Mouse (Mus musculus) forebrain, postnatal 0 days (tissue): ENCODE results near the gene Fdps. TPM values are rescaled to one million over a fixed set of nuclear protein-coding genes. Genes with fewer than 3 reads are reported as not detected.
"Not testable (repeated sequence)": the region's sequence is repeated elsewhere in the genome, so short reads cannot be mapped to it uniquely, and the experiment has no call there.

ENCODE experiments used
- ATAC-seq: fragments of 200-750 bp; cut with Nextera tagmentation; 2 replicates; pipeline ENCODE4 v1.8.0; 2017; ENCODE audit warnings: mild to moderate bottlenecking, moderate library complexity
- DNase-seq: peaks from one replicate; pipeline ENCODE4 v3.0.0-alpha.2; 2015
- H3K27ac ChIP-seq: fragments of 300-500 bp; sonication (generic); 2 replicates; pipeline ENCODE4 v1.5.1; 2014; ENCODE audit warnings: low read depth, mild to moderate bottlenecking, antibody characterized with exemption, low read length, moderate library complexity, mixed read lengths
- H3K27me3 ChIP-seq: fragments of 300-500 bp; sonication (generic); 2 replicates; pipeline ENCODE4 v1.6.1; 2014; ENCODE audit warnings: mild to moderate bottlenecking, low read length, mixed read lengths; ENCODE audit not compliant: insufficient read depth
- H3K36me3 ChIP-seq: fragments of 300-500 bp; sonication (generic); 2 replicates; pipeline ENCODE4 v1.6.1; 2014; ENCODE audit warnings: mild to moderate bottlenecking, moderate library complexity; ENCODE audit not compliant: insufficient read depth
- H3K4me1 ChIP-seq: fragments of 300-500 bp; sonication (generic); 2 replicates; pipeline ENCODE4 v1.6.1; 2014; ENCODE audit warnings: antibody characterized with exemption; ENCODE audit not compliant: insufficient read depth
- H3K4me2 ChIP-seq: fragments of 300-500 bp; sonication (generic); 2 replicates; pipeline ENCODE4 v1.6.1; 2014; ENCODE audit warnings: low read depth, mild to moderate bottlenecking, moderate library complexity
- H3K4me3 ChIP-seq: fragments of 300-500 bp; sonication (generic); 2 replicates; pipeline ENCODE4 v1.5.1; 2014; ENCODE audit warnings: low read depth, low read length, mixed read lengths
- H3K9ac ChIP-seq: fragments of 300-500 bp; sonication (generic); 2 replicates; pipeline ENCODE4 v1.6.1; 2014; ENCODE audit warnings: mild to moderate bottlenecking
- H3K9me3 ChIP-seq: fragments of 300-500 bp; sonication (generic); 2 replicates; pipeline ENCODE4 v1.6.1; 2016; ENCODE audit warnings: low read length
- CTCF ChIP-seq: sonication (generic); IDR thresholded peaks from 2 replicates; pipeline ENCODE4 v1.5.1; 2016; ENCODE audit warnings: antibody characterized with exemption, control low read depth, low read depth
- WGBS: fragments of 180-500 bp; shearing (Covaris S2); extraction: QIAGEN DNeasy Blood & Tissue Kit; methylation state at CpG from one replicate; pipeline ENCODE4 v1.1.7; 2014; 5-methylcytosine and 5-hydroxymethylcytosine counted together
- polyA plus RNA-seq: library from polyadenylated mRNA; unstranded; fragments of >200 nt; fragmentation: Nextera tagmentation; extraction: Ambion mirVana; gene quantifications from 2 replicates; pipeline ENCODE4 v1.2.1, GENCODE M21; 2015
- total RNA-seq: library from RNA; depleted of rRNA; stranded (reverse); fragments of >200 nt; gene quantifications from 2 replicates; pipeline ENCODE4 v1.2.3, GENCODE M21; 2014; rRNA removed

The Fdps gene
- total and polyA plus RNA-seq, 2 experiments from 2014 or later: 421 to 441 TPM

- no peak overlapping the region for H3K9ac ChIP-seq
- no peak overlapping the region for H3K4me3 ChIP-seq
- 84% methylated on average over 12 of the region's 12 CpGs for WGBS
- H3K27me3 ChIP-seq: no peaks in the 10 kb centered on the region
- no peak for ATAC-seq
- no peak for DNase-seq
- no peak overlapping the region for H3K4me2 ChIP-seq
- H3K27ac ChIP-seq: no peak overlapping the region
- H3K4me1 ChIP-seq: 0 out of 2 replicates have a peak, but pooled peaks cover 3% of the 10 kb centered on the region
- H3K9me3 ChIP-seq: no peaks in the 10 kb centered on the region
- no peak for TF ChIP-seq CTCF
- peaks cover 52% of the 10 kb centered on the region for H3K36me3 ChIP-seq
These were observed 17.0 kb downstream of the Fdps start for GRCm38 (mm10) chr3:89084654-89085190.

DNA sequence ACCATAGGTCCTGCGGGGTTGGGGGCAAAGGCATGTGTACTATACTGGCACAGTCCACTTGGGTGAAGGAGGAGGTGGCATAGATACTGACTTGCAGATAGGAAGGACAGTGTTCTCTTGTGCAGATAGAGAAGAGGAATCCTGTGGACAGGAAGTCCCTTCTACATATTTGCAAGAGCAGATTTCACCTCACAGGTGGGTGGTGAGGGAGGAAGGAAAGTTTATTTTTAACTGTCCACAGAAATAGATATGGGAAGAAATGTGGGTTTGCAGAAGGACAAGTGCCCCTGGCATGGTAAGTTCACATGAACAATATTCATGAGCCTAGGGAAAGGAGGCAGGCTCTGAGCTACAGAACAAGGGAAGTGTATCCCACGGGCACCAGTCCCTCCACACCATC lies 17.6 kb downstream of the Fdps start:
- H3K9me3 ChIP-seq: no peaks in the 10 kb centered on the region
- no peak overlapping the region for H3K4me2 ChIP-seq
- no peak overlapping the region for H3K27ac ChIP-seq
- no peaks in the 10 kb centered on the region for H3K4me1 ChIP-seq
- WGBS: 79% methylated on average over 2 of the region's 2 CpGs
- no peaks in the 10 kb centered on the region for H3K27me3 ChIP-seq
- TF ChIP-seq CTCF: no peak
- DNase-seq (no peak), ATAC-seq (no peak)
- H3K4me3 ChIP-seq: no peak overlapping the region
- H3K36me3 ChIP-seq: peaks cover 58% of the 10 kb centered on the region
- no peak overlapping the region for H3K9ac ChIP-seq

DNA sequence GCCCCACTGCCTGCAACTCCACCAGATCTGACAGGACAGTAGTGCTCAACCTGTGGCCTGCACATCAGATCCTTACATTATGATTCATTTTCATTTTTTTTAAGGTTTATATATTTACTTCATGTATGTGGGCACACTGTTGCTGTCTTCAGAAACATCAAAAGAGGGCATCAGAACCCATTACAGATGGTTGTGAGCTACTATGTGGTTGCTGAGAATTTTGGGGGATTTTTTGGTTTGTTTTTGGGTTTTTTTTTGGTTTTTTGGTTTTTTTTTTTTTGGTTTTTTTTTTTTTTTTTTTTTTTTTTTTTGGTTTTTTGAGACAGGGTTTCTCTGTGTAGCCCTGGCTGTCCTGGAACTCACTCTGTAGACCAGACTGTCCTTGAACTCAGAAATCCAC lies 19.5 kb downstream of the Fdps start:
- not testable (repeated sequence) for H3K4me1 ChIP-seq, H3K27ac ChIP-seq, H3K9me3 ChIP-seq, H3K4me2 ChIP-seq, H3K4me3 ChIP-seq, H3K9ac ChIP-seq, ATAC-seq, H3K27me3 ChIP-seq, DNase-seq
- H3K36me3 ChIP-seq: peaks cover 45% of the 10 kb centered on the region

DNA sequence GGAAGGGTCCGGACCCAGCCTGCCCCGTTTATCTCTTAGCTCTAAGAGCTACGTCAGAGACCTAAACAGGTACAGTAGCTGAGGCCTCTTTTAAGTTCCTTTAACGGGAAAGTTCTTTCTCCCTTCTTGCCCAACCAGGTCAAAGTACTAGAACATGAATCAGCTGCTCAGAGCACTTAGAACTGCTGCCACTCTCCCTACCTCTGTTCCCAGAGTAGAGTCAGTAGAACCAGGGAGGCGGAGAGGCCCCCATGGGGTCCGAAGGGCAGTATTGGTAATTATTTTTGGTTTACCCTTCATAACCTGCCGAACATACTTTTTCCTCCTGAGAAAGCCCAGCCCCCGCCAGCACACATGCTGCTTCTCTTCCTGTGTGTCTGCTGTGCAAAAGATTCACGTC lies 24.4 kb downstream of the Fdps start:
- Histone ChIP-seq H3K9me3 (no peaks in the 10 kb centered on the region), H3K4me1 (no peaks in the 10 kb centered on the region), H3K9ac (no peak overlapping the region), H3K36me3 (peaks cover 60% of the 10 kb centered on the region), H3K27me3 (no peaks in the 10 kb centered on the region), H3K4me2 (no peak overlapping the region), H3K27ac (no peak overlapping the region), H3K4me3 (no peak overlapping the region)
- TF ChIP-seq CTCF: no peak
- ATAC-seq (no peak), DNase-seq (no peak)
- WGBS: 91% methylated on average over 9 of the region's 9 CpGs

DNA sequence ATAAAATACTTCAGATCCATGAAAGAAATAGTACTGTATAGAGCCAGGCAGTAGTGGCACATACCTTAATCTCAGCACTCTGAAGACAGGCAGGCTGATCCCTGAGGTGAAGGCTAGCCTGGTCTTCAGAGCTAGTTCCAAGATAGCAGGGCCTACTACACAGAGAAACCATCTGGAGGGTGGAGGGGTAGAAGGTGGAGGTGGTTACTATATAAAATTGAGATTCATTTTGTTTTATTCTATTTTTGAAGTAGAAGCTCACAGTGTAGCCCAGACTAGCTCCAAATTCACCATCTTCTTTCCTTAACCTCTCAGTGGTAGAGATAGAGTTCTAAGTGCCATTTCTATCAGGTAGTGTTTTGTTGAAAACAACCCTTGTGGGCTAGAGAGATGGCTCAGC lies 34.5 kb downstream of the Fdps start:
- TF ChIP-seq CTCF: no peak
- Histone ChIP-seq H3K36me3 (peaks cover 82% of the 10 kb centered on the region), H3K27me3 (no peaks in the 10 kb centered on the region), H3K4me2 (no peak overlapping the region), H3K4me3 (no peak overlapping the region), H3K9me3 (no peaks in the 10 kb centered on the region), H3K27ac (no peak overlapping the region), H3K9ac (no peak overlapping the region), H3K4me1 (no peaks in the 10 kb centered on the region)
- ATAC-seq (no peak), DNase-seq (no peak)

- Histone ChIP-seq H3K36me3 (peaks cover 73% of the 10 kb centered on the region), H3K4me3 (no peak overlapping the region), H3K27me3 (no peaks in the 10 kb centered on the region), H3K9ac (no peak overlapping the region), H3K4me2 (no peak overlapping the region), H3K27ac (no peak overlapping the region), H3K9me3 (no peaks in the 10 kb centered on the region), H3K4me1 (no peaks in the 10 kb centered on the region)
- TF ChIP-seq CTCF: no peak
- ATAC-seq (no peak), DNase-seq (no peak)
- WGBS: 70% methylated on average over 3 of the region's 3 CpGs
These were observed 40.1 kb downstream of the Fdps start for GRCm38 (mm10) chr3:89061696-89062095.

GRCm38 (mm10) chr3:89058783-89059182 lies 43.0 kb downstream of the Fdps start:
- Histone ChIP-seq H3K9me3 (no peaks in the 10 kb centered on the region), H3K4me3 (no peak overlapping the region), H3K27ac (no peak overlapping the region), H3K4me1 (no peaks in the 10 kb centered on the region), H3K36me3 (peaks cover 75% of the 10 kb centered on the region), H3K9ac (no peak overlapping the region), H3K27me3 (no peaks in the 10 kb centered on the region), H3K4me2 (no peak overlapping the region)
- ATAC-seq (no peak), DNase-seq (peak; percentile 18)
- 68% methylated on average over 3 of the region's 3 CpGs for WGBS
- TF ChIP-seq CTCF: peak; percentile 55

DNA sequence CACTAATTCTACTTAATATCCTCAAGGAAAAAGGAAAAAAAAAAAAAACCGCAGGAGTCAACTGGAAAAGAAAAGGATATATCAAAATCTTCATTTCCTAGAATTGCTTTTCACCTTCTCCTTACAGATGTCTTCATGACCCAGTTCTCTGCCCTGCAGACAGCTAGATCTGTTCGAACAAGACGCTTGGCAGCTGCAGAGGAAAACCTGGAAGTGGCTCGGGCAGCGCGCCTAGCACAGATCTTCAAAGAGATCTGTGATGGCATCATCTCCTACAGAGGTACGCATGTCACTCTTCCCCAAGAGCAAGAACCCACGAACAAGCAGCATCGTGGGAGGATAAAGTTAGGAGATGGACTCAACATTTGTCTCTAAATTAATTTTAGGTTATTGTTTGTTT lies 43.4 kb downstream of the Fdps start:
- no peak overlapping the region for H3K9ac ChIP-seq
- H3K9me3 ChIP-seq: no peaks in the 10 kb centered on the region
- H3K4me2 ChIP-seq: no peak overlapping the region
- DNase-seq (no peak), ATAC-seq (no peak)
- TF ChIP-seq CTCF: no peak
- H3K27me3 ChIP-seq: no peaks in the 10 kb centered on the region
- no peaks in the 10 kb centered on the region for H3K4me1 ChIP-seq
- H3K36me3 ChIP-seq: peaks cover 74% of the 10 kb centered on the region
- H3K27ac ChIP-seq: no peak overlapping the region
- no peak overlapping the region for H3K4me3 ChIP-seq
- 93% methylated on average over 9 of the region's 9 CpGs for WGBS

Other genes starting within 250 kb of the Fdps start
- gene Msto1, start 188.0 kb downstream of the Fdps start, total RNA-seq: 36.8 and 37.3 TPM in 2 replicates
- 40.6 and 41.1 TPM in 2 replicates for gene Msto1, start 188.0 kb downstream of the Fdps start, polyA plus RNA-seq
- gene Ash1l, start 151.3 kb downstream of the Fdps start, total RNA-seq: 25.9 and 28.9 TPM in 2 replicates
- gene Ash1l, start 151.3 kb downstream of the Fdps start, polyA plus RNA-seq: 6.8 and 12.8 TPM in 2 replicates
- 76.2 and 83.0 TPM in 2 replicates for gene Dap3, start 150.8 kb downstream of the Fdps start, total RNA-seq
- 127 and 141 TPM in 2 replicates for gene Dap3, start 150.8 kb downstream of the Fdps start, polyA plus RNA-seq
- 148 and 158 TPM in 2 replicates for gene Rusc1, start 8.6 kb downstream of the Fdps start, total RNA-seq
- 86.1 and 101 TPM in 2 replicates for gene Rusc1, start 8.6 kb downstream of the Fdps start, polyA plus RNA-seq
- gene Gm43738, start 860 bp downstream of the Fdps start, total RNA-seq: not detected in 2 replicates
- gene Gm43738, start 860 bp downstream of the Fdps start, polyA plus RNA-seq: not detected in 2 replicates
- gene Pklr, start 34.2 kb upstream of the Fdps start, total RNA-seq: 0.08 and 0.76 TPM in 2 replicates
- 0.19 TPM in 1 of 2 replicates, not detected in the other for gene Pklr, start 34.2 kb upstream of the Fdps start, polyA plus RNA-seq
- 44.9 and 45.5 TPM in 2 replicates for gene Hcn3, start 58.2 kb upstream of the Fdps start, total RNA-seq
- 22.7 and 30.3 TPM in 2 replicates for gene Hcn3, start 58.2 kb upstream of the Fdps start, polyA plus RNA-seq
- gene Clk2, start 62.8 kb upstream of the Fdps start, total RNA-seq: 35.6 and 43.1 TPM in 2 replicates
- gene Clk2, start 62.8 kb upstream of the Fdps start, polyA plus RNA-seq: 11.2 and 12.8 TPM in 2 replicates
- gene Scamp3, start 75.5 kb upstream of the Fdps start, total RNA-seq: 44.3 and 63.7 TPM in 2 replicates
- gene Scamp3, start 75.5 kb upstream of the Fdps start, polyA plus RNA-seq: 116 and 124 TPM in 2 replicates
- 8.9 and 12.7 TPM in 2 replicates for gene Fam189b, start 81.2 kb upstream of the Fdps start, total RNA-seq
- gene Fam189b, start 81.2 kb upstream of the Fdps start, polyA plus RNA-seq: 23.8 and 31.8 TPM in 2 replicates
- gene Gba, start 101.0 kb upstream of the Fdps start, total RNA-seq: 46.9 and 51.1 TPM in 2 replicates
- 40.4 and 41.7 TPM in 2 replicates for gene Gba, start 101.0 kb upstream of the Fdps start, polyA plus RNA-seq
- 53.6 and 74.1 TPM in 2 replicates for gene Thbs3, start 113.2 kb upstream of the Fdps start, total RNA-seq
- 31.1 and 42.8 TPM in 2 replicates for gene Thbs3, start 113.2 kb upstream of the Fdps start, polyA plus RNA-seq
- gene Mtx1, start 125.1 kb upstream of the Fdps start, total RNA-seq: 142 and 167 TPM in 2 replicates
- 199 and 212 TPM in 2 replicates for gene Mtx1, start 125.1 kb upstream of the Fdps start, polyA plus RNA-seq
- gene Muc1, start 127.1 kb upstream of the Fdps start, total RNA-seq: 1.3 and 1.6 TPM in 2 replicates
- gene Muc1, start 127.1 kb upstream of the Fdps start, polyA plus RNA-seq: 0.27 and 0.35 TPM in 2 replicates
- gene Krtcap2, start 144.0 kb upstream of the Fdps start, total RNA-seq: 67.0 and 68.1 TPM in 2 replicates
- gene Krtcap2, start 144.0 kb upstream of the Fdps start, polyA plus RNA-seq: 221 and 244 TPM in 2 replicates
- gene Trim46, start 144.3 kb upstream of the Fdps start, total RNA-seq: 83.0 and 98.3 TPM in 2 replicates
- 56.0 and 63.5 TPM in 2 replicates for gene Trim46, start 144.3 kb upstream of the Fdps start, polyA plus RNA-seq
- gene Dpm3, start 157.4 kb upstream of the Fdps start, total RNA-seq: 66.7 and 160 TPM in 2 replicates
- 74.9 and 96.8 TPM in 2 replicates for gene Dpm3, start 157.4 kb upstream of the Fdps start, polyA plus RNA-seq
- gene Slc50a1, start 168.6 kb upstream of the Fdps start, total RNA-seq: 22.1 and 26.7 TPM in 2 replicates
- 34.8 and 36.8 TPM in 2 replicates for gene Slc50a1, start 168.6 kb upstream of the Fdps start, polyA plus RNA-seq
- 5.5 and 8.4 TPM in 2 replicates for gene Efna1, start 179.2 kb upstream of the Fdps start, total RNA-seq
- gene Efna1, start 179.2 kb upstream of the Fdps start, polyA plus RNA-seq: 10.8 and 11.1 TPM in 2 replicates
- 76.7 and 80.7 TPM in 2 replicates for gene Efna3, start 221.0 kb upstream of the Fdps start, total RNA-seq
- gene Efna3, start 221.0 kb upstream of the Fdps start, polyA plus RNA-seq: 68.9 and 73.8 TPM in 2 replicates
- gene Efna4, start 236.1 kb upstream of the Fdps start, total RNA-seq: 8.4 and 11.1 TPM in 2 replicates
- 7.8 and 8.1 TPM in 2 replicates for gene Efna4, start 236.1 kb upstream of the Fdps start, polyA plus RNA-seq
- gene Adam15, start 248.0 kb upstream of the Fdps start, total RNA-seq: 47.9 and 53.3 TPM in 2 replicates
- 50.1 and 56.4 TPM in 2 replicates for gene Adam15, start 248.0 kb upstream of the Fdps start, polyA plus RNA-seq